Comparison of ENCODE assay signal across 8 mouse cellular contexts in genomic region chrX:168639556-168640356, GRCm38 (mm10). TPM values are rescaled to one million over a fixed set of nuclear protein-coding genes. Genes with fewer than 3 reads are reported as not detected.
DNase-seq lines count a peak whose midpoint lies in the region; ATAC-seq and TF ChIP-seq lines count a peak whose summit lies in the region.

No protein-coding gene starts in this region.

- H3K27ac ChIP-seq in left cerebral cortex, adult 2 months, result peak overlapping the region; percentile 34; the same call in 1 of the 2 replicates

- ATAC-seq in activated CD4-positive, CD25-positive, alpha-beta regulatory T cell, adult 4 months, result peak; percentile 96
- ATAC-seq in common myeloid progenitor, adult 5-6 weeks (replicated peaks; ENCODE audit: low read depth, poor library complexity, severe bottlenecking), result peak; percentile 99
- peak; percentile 99 for ATAC-seq in megakaryocyte, adult 5-6 weeks (ENCODE audit: poor library complexity, severe bottlenecking)

- peak overlapping the region; percentile 43 for H3K4me3 ChIP-seq in left cerebral cortex, adult 2 months

- intact Hi-C loops in left cerebral cortex, adult 2 months (cut with DNase I), result loop anchor here (10.0 kb wide), 2 partner anchors 225 to 515 kb away; no protein-coding TSS in a partner anchor

- peak; percentile 63 for TF ChIP-seq CTCF in left cerebral cortex, adult 2 months (IDR thresholded peaks at IDR 0.05)

- peak; percentile 55 for DNase-seq in gastrocnemius, postnatal 10 days
- peak; percentile 18 for DNase-seq in hindlimb bud, embryonic 11.5 days (ENCODE audit: extremely low spot score, low read depth, low spot score)
- DNase-seq in left cerebral cortex, adult 2 months (ENCODE audit: extremely low spot score in 1 of 2, low spot score in 2 of 2), result peak; percentile 23 to 62
- peak; percentile 50 for DNase-seq in right cerebral cortex, adult 18-20 months
- peak; percentile 69 for DNase-seq in urinary bladder, postnatal 14 days (ENCODE audit: low spot score)

RNA-seq across cellular contexts. Expression of gene Msl3, which starts 33.9 kb away (rescaled TPM):
- 10 to 100 TPM; 35.6 to 44.9 TPM for polyA plus RNA-seq in activated CD4-positive, CD25-positive, alpha-beta regulatory T cell, adult 4 months (2017; shearing (Covaris generic))
- total RNA-seq in common myeloid progenitor, adult 5-6 weeks (2017), result 117 and 146 TPM in 2 replicates
- total RNA-seq in gastrocnemius, postnatal 10 days (2021), result 10 to 100 TPM; 37.6 to 40.0 TPM
- 10 to 100 TPM; 24.0 to 25.9 TPM for total RNA-seq in left cerebral cortex, adult 2 months (2021)
- 50.9 and 64.0 TPM in 2 replicates for total RNA-seq in megakaryocyte, adult 5-6 weeks (2015)
- total RNA-seq in megakaryocyte, adult 5-6 weeks (2017), result 91.2 and 93.5 TPM in 2 replicates

Comparison
In these comparisons a context has a peak if more than half of its experiments do, and no peak if none do; other contexts are left out.
1. Peak in every context shown above with its lines: DNase-seq, ATAC-seq, H3K4me3 ChIP-seq and H3K27ac ChIP-seq.
2. DNase-seq: peak in every context shown above with its lines; median percentile 69 in urinary bladder, postnatal 14 days; 55 in gastrocnemius, postnatal 10 days; 50 in right cerebral cortex, adult 18-20 months; 42 in left cerebral cortex, adult 2 months; 18 in hindlimb bud, embryonic 11.5 days.